Mouse (Mus musculus): ENCODE measurements around the gene H2-M10.6.

GRCm38 (mm10) chr17:36763816-36764215, 48.2 kb upstream of the H2-M10.6 start:
- no peak for TF ChIP-seq CTCF (IDR thresholded peaks at IDR 0.05; ENCODE audit: low read depth)
- no peak for TF ChIP-seq EP300 (IDR thresholded peaks at IDR 0.05; ENCODE audit: low read depth)

Data from liver, embryonic 14.5 days (tissue).